Comparison of ENCODE assay signal across 30 mouse cellular contexts in genomic region chr9:98958628-98959027, GRCm38 (mm10). TPM values are rescaled to one million over a fixed set of nuclear protein-coding genes. Genes with fewer than 3 reads are reported as not detected.
A peak's percentile ranks its signal among the peaks of the same experiment; 100 is the strongest.
DNase-seq lines count a peak whose midpoint lies in the region; ATAC-seq lines count a peak whose summit lies in the region.
"Had no signal": no experiment of that assay in that cellular context is flagged by ENCODE, and none has a peak within 500 bp of the region (broad histone marks: within the 10 kb centered on the region; RNA-seq: fewer than 3 reads in every experiment).

No protein-coding gene starts in this region.

- H3K4me1 ChIP-seq in forebrain, embryonic 11.5 days (replicated peaks; ENCODE audit: control insufficient read depth, insufficient read depth, low read length), result peaks cover 19% of the 10 kb centered on the region
- H3K4me1 ChIP-seq in forebrain, embryonic 14.5 days (ENCODE audit: control insufficient read depth, insufficient read depth, low read length), result peaks cover 19% of the 10 kb centered on the region
- peaks cover 24% of the 10 kb centered on the region for H3K4me1 ChIP-seq in limb, embryonic 11.5 days (ENCODE audit: control insufficient read depth, insufficient read depth, low read length)
- H3K4me1 ChIP-seq in limb, embryonic 10.5 days, result peaks cover 29% of the 10 kb centered on the region
- peaks cover 29% of the 10 kb centered on the region for H3K4me1 ChIP-seq in neural tube, embryonic 13.5 days (replicated peaks)

- peaks cover 94% of the 10 kb centered on the region for H3K27me3 ChIP-seq in forebrain, embryonic 11.5 days (ENCODE audit: control insufficient read depth, insufficient read depth, low read length)
- H3K27me3 ChIP-seq in forebrain, embryonic 14.5 days (replicated peaks; ENCODE audit: control insufficient read depth, insufficient read depth, low read length), result peaks cover 92% of the 10 kb centered on the region
- H3K27me3 ChIP-seq in limb, embryonic 11.5 days (ENCODE audit: control insufficient read depth, insufficient read depth, low read length), result peaks cover 83% of the 10 kb centered on the region
- H3K27me3 ChIP-seq in limb, embryonic 10.5 days (ENCODE audit: low read depth, poor library complexity, severe bottlenecking), result peaks cover 98% of the 10 kb centered on the region
- peaks cover 100% of the 10 kb centered on the region for H3K27me3 ChIP-seq in neural tube, embryonic 13.5 days

- no peak for ATAC-seq in forebrain, embryonic 11.5 days (replicated peaks; ENCODE audit: low FRiP score)
- no peak for ATAC-seq in forebrain, embryonic 14.5 days
- no peak for ATAC-seq in limb, embryonic 11.5 days (ENCODE audit: insufficient number of reproducible peaks, low FRiP score, low TSS enrichment, low read depth)
- ATAC-seq in neural tube, embryonic 13.5 days (ENCODE audit: low read depth), result no peak
- ATAC-seq: intestine, postnatal 0 days had no signal

- H3K4me3 ChIP-seq in forebrain, embryonic 11.5 days (ENCODE audit: low read depth, low read length), result 0 out of 2 replicates have a peak overlapping the region, but pooled peaks have one; percentile 3
- H3K4me3 ChIP-seq in forebrain, embryonic 14.5 days (ENCODE audit: low read depth, low read length), result no peak overlapping the region
- no peak overlapping the region for H3K4me3 ChIP-seq in limb, embryonic 11.5 days (ENCODE audit: low read depth, low read length)
- no peak overlapping the region for H3K4me3 ChIP-seq in limb, embryonic 10.5 days
- no peak overlapping the region for H3K4me3 ChIP-seq in neural tube, embryonic 13.5 days
- H3K4me3 ChIP-seq: limb, embryonic 15.5 days; lung, embryonic 15.5 days; megakaryocyte, embryonic 14.5 days; myocyte had no signal

- no peak for DNase-seq in forebrain, embryonic 11.5 days (ENCODE audit: low spot score)
- DNase-seq in forebrain, embryonic 14.5 days (ENCODE audit: low spot score), result no peak
- peak; percentile 52 for DNase-seq in limb, embryonic 11.5 days (ENCODE audit: low spot score)
- no peak for DNase-seq in limb, embryonic 10.5 days (ENCODE audit: low spot score)
- DNase-seq in retina, postnatal 1 day, result peak; percentile 34
- no peak for DNase-seq in retina, embryonic 14.5 days (ENCODE audit: low spot score)
- no peak for DNase-seq in layer of hippocampus, adult 9-10 months (ENCODE audit: low spot score)
- DNase-seq: adrenal gland, postnatal 25 days; cerebellum, adult 8-10 months; cerebellum, postnatal 36 days; gastrocnemius, postnatal 14 days; heart, adult 11 months; kidney, postnatal 36 days; layer of hippocampus, adult 9-11 months; lung, postnatal 36 days; right cerebral cortex, postnatal 25 days; spleen, adult 18-20 months had no signal

- H3K36me3 ChIP-seq in forebrain, embryonic 11.5 days (ENCODE audit: control insufficient read depth, insufficient read depth, low read length), result no peaks in the 10 kb centered on the region
- no peaks in the 10 kb centered on the region for H3K36me3 ChIP-seq in forebrain, embryonic 14.5 days (ENCODE audit: control insufficient read depth, insufficient read depth, low read length)
- no peaks in the 10 kb centered on the region for H3K36me3 ChIP-seq in limb, embryonic 11.5 days (ENCODE audit: control insufficient read depth, insufficient read depth, low read length)
- H3K36me3 ChIP-seq in limb, embryonic 10.5 days, result no peaks in the 10 kb centered on the region
- no peaks in the 10 kb centered on the region for H3K36me3 ChIP-seq in neural tube, embryonic 13.5 days
- H3K36me3 ChIP-seq: forebrain, embryonic 12.5 days; limb, embryonic 15.5 days; lung, embryonic 15.5 days had no signal

- H3K9me3 ChIP-seq in forebrain, embryonic 11.5 days (ENCODE audit: control insufficient read depth, low read length), result no peaks in the 10 kb centered on the region
- H3K9me3 ChIP-seq in forebrain, embryonic 14.5 days (replicated peaks; ENCODE audit: control insufficient read depth, low read length), result no peaks in the 10 kb centered on the region
- no peaks in the 10 kb centered on the region for H3K9me3 ChIP-seq in limb, embryonic 11.5 days (ENCODE audit: control insufficient read depth, low read length)
- H3K9me3 ChIP-seq in limb, embryonic 10.5 days (replicated peaks), result no peaks in the 10 kb centered on the region
- no peaks in the 10 kb centered on the region for H3K9me3 ChIP-seq in neural tube, embryonic 13.5 days
- H3K9me3 ChIP-seq: forebrain, embryonic 12.5 days; limb, embryonic 15.5 days; lung, embryonic 15.5 days had no signal

- WGBS in forebrain, embryonic 11.5 days, result 7% methylated on average over 6 of the region's 6 CpGs
- 4% methylated on average over 6 of the region's 6 CpGs for WGBS in forebrain, embryonic 14.5 days
- WGBS in limb, embryonic 11.5 days, result 3% methylated on average over 6 of the region's 6 CpGs
- 3% methylated on average over 6 of the region's 6 CpGs for WGBS in limb, embryonic 10.5 days
- WGBS in neural tube, embryonic 13.5 days, result 3% methylated on average over 6 of the region's 6 CpGs

- no peak overlapping the region for H3K27ac ChIP-seq in forebrain, embryonic 11.5 days (ENCODE audit: low read depth, low read length)
- no peak overlapping the region for H3K27ac ChIP-seq in forebrain, embryonic 14.5 days (ENCODE audit: low read depth, low read length)
- H3K27ac ChIP-seq in limb, embryonic 11.5 days (replicated peaks; ENCODE audit: low read depth, low read length), result no peak overlapping the region
- no peak overlapping the region for H3K27ac ChIP-seq in limb, embryonic 10.5 days
- H3K27ac ChIP-seq in neural tube, embryonic 13.5 days (replicated peaks), result no peak overlapping the region
- H3K27ac ChIP-seq: forebrain, embryonic 12.5 days; limb, embryonic 15.5 days; liver, embryonic 14.5 days; lung, embryonic 15.5 days had no signal

- H3K9ac ChIP-seq in forebrain, embryonic 11.5 days (ENCODE audit: low read length), result no peak overlapping the region
- H3K9ac ChIP-seq in forebrain, embryonic 14.5 days (ENCODE audit: low read length), result no peak overlapping the region
- no peak overlapping the region for H3K9ac ChIP-seq in limb, embryonic 11.5 days (ENCODE audit: low read length)
- H3K9ac ChIP-seq in neural tube, embryonic 13.5 days, result no peak overlapping the region
- H3K9ac ChIP-seq: forebrain, embryonic 12.5 days; limb, embryonic 15.5 days; liver, embryonic 14.5 days; lung, embryonic 15.5 days had no signal

- peak overlapping the region; percentile 9; the same call in 1 of the 2 replicates for H3K4me2 ChIP-seq in forebrain, embryonic 11.5 days (ENCODE audit: low read depth, low read length, severe bottlenecking)
- no peak overlapping the region for H3K4me2 ChIP-seq in forebrain, embryonic 14.5 days (ENCODE audit: low read length)
- no peak overlapping the region for H3K4me2 ChIP-seq in limb, embryonic 11.5 days (ENCODE audit: low read depth, severe bottlenecking)
- H3K4me2 ChIP-seq in neural tube, embryonic 13.5 days, result peak overlapping the region; percentile 21; the same call in 1 of the 2 replicates
- H3K4me2 ChIP-seq: forebrain, embryonic 12.5 days; heart, embryonic 11.5 days; limb, embryonic 15.5 days; lung, embryonic 15.5 days had no signal

RNA-seq across cellular contexts. Expression of gene Foxl2, which starts 3.5 kb away (rescaled TPM):
- polyA plus RNA-seq in forebrain, embryonic 11.5 days (2014; fragmentation: Nextera tagmentation; extraction: Ambion mirVana), result 1.7 and 3.1 TPM in 2 replicates
- polyA plus RNA-seq in forebrain, embryonic 14.5 days (2014; fragmentation: Nextera tagmentation; extraction: Ambion mirVana), result 0.43 and 0.72 TPM in 2 replicates
- not detected in 2 replicates for polyA plus RNA-seq in limb, embryonic 11.5 days (2014; fragmentation: Nextera tagmentation; extraction: Ambion mirVana)
- polyA plus RNA-seq in limb, embryonic 10.5 days (2016; fragmentation: Nextera tagmentation; extraction: Ambion mirVana), result not detected in 2 replicates
- polyA plus RNA-seq in neural tube, embryonic 13.5 days (2015; fragmentation: Nextera tagmentation; extraction: Ambion mirVana), result 0.63 and 0.68 TPM in 2 replicates
- polyA plus RNA-seq: heart, embryonic 11.5 days; heart, postnatal 0 days; intestine, postnatal 0 days; kidney, embryonic 14.5 days; liver, embryonic 14.5 days; lung, embryonic 15.5 days; thymus, postnatal 0 days had no signal

RNA-seq across cellular contexts. Expression of gene Faim, which starts 27.5 kb away (rescaled TPM):
- 74.7 and 78.4 TPM in 2 replicates for polyA plus RNA-seq in forebrain, embryonic 11.5 days (2014; fragmentation: Nextera tagmentation; extraction: Ambion mirVana)
- 104 and 105 TPM in 2 replicates for polyA plus RNA-seq in forebrain, embryonic 14.5 days (2014; fragmentation: Nextera tagmentation; extraction: Ambion mirVana)
- polyA plus RNA-seq in limb, embryonic 11.5 days (2014; fragmentation: Nextera tagmentation; extraction: Ambion mirVana), result 58.5 TPM in 2 replicates
- 54.4 and 57.3 TPM in 2 replicates for polyA plus RNA-seq in limb, embryonic 10.5 days (2016; fragmentation: Nextera tagmentation; extraction: Ambion mirVana)
- 106 and 127 TPM in 2 replicates for polyA plus RNA-seq in neural tube, embryonic 13.5 days (2015; fragmentation: Nextera tagmentation; extraction: Ambion mirVana)

RNA-seq across cellular contexts. Expression of gene 7420426K07Rik, which starts 55.7 kb away (rescaled TPM):
- polyA plus RNA-seq in forebrain, embryonic 11.5 days (2014; fragmentation: Nextera tagmentation; extraction: Ambion mirVana), result not detected in 2 replicates
- polyA plus RNA-seq in forebrain, embryonic 14.5 days (2014; fragmentation: Nextera tagmentation; extraction: Ambion mirVana), result not detected in 2 replicates
- not detected in 2 replicates for polyA plus RNA-seq in limb, embryonic 11.5 days (2014; fragmentation: Nextera tagmentation; extraction: Ambion mirVana)
- polyA plus RNA-seq in limb, embryonic 10.5 days (2016; fragmentation: Nextera tagmentation; extraction: Ambion mirVana), result not detected in 2 replicates
- not detected in 2 replicates for polyA plus RNA-seq in neural tube, embryonic 13.5 days (2015; fragmentation: Nextera tagmentation; extraction: Ambion mirVana)
- polyA plus RNA-seq: brain, embryonic 14.5 days; forebrain, embryonic 12.5 days; heart, embryonic 11.5 days; heart, postnatal 0 days; intestine, postnatal 0 days; kidney, embryonic 14.5 days; limb, embryonic 15.5 days; liver, embryonic 14.5 days; lung, embryonic 15.5 days; myocyte; thymus, postnatal 0 days had no signal

Comparison
In these comparisons a context has a peak if more than half of its experiments do, and no peak if none do; other contexts are left out.
1. DNase-seq: peak in limb, embryonic 11.5 days (single experiment) and retina, postnatal 1 day (single experiment); none in forebrain, embryonic 11.5 days (single experiment), forebrain, embryonic 14.5 days (single experiment), limb, embryonic 10.5 days (single experiment), retina, embryonic 14.5 days (single experiment) and layer of hippocampus, adult 9-10 months (single experiment).
2. H3K4me2 ChIP-seq: peak in forebrain, embryonic 11.5 days (single experiment) and neural tube, embryonic 13.5 days (single experiment); none in forebrain, embryonic 14.5 days (single experiment) and limb, embryonic 11.5 days (single experiment).